ENCODE assay signal across 22 mouse cellular contexts in the genomic region with DNA sequence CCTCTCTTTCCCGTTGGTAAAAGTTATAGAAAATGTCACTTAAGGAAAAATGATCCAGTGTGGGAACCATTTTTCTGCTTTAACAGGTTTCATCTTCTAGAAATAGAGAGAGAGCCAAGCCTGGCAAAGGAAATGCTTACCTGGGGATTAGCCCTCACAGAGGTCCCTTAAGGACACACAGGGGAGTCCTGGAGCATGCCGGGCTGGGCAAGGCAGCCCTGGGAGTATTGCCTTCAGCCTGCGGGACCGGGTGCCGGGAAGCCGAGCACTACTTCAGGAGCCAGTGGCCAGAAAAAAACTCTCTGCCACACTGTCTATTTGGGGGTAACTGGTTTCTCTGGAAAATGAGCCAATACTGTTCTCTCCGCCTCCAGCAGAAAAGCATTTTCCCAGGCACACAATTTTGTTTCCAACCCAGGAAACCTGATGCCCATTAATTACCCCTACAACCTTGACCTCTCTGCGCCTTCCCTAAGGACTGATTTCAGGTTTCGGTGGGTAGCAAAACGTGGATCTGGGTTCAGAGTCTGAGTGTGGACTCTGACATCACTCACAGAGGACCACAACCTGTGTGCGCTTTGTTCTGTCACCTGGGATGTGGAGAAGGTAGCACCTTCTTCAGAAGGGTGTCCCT.
A peak's percentile ranks its signal among the peaks of the same experiment; 100 is the strongest.
DNase-seq lines count a peak whose midpoint lies in the region; ATAC-seq and TF ChIP-seq lines count a peak whose summit lies in the region.
"Had no signal": no experiment of that assay in that cellular context is flagged by ENCODE, and none has a peak within 500 bp of the region (broad histone marks: within the 10 kb centered on the region; RNA-seq: fewer than 3 reads in every experiment).

No protein-coding gene starts in this region.

- no peaks in the 10 kb centered on the region for H3K4me1 ChIP-seq in kidney, postnatal 0 days (replicated peaks; ENCODE audit: insufficient read depth, low read length)
- peaks cover 5% of the 10 kb centered on the region; the same call in 1 of the 2 replicates for H3K4me1 ChIP-seq in limb, embryonic 14.5 days (ENCODE audit: control insufficient read depth, insufficient read depth, low read length)
- H3K4me1 ChIP-seq: forebrain, embryonic 12.5 days; heart, embryonic 13.5 days; midbrain, embryonic 13.5 days had no signal

- H3K27ac ChIP-seq in kidney, postnatal 0 days: no peak overlapping the region
- no peak overlapping the region for H3K27ac ChIP-seq in limb, embryonic 14.5 days (replicated peaks; ENCODE audit: low read depth, low read length)
- H3K27ac ChIP-seq: forebrain, embryonic 12.5 days; heart, embryonic 13.5 days; hindbrain, postnatal 0 days; layer of hippocampus, adult 2 months; left cerebral cortex, adult 2 months; midbrain, embryonic 13.5 days had no signal

- H3K27me3 ChIP-seq in kidney, postnatal 0 days (ENCODE audit: insufficient read depth, low read length): no peaks in the 10 kb centered on the region
- no peaks in the 10 kb centered on the region for H3K27me3 ChIP-seq in limb, embryonic 14.5 days (ENCODE audit: control insufficient read depth, insufficient read depth, low read length)
- H3K27me3 ChIP-seq: heart, embryonic 13.5 days; midbrain, embryonic 13.5 days had no signal

- 26% methylated on average over 11 of the region's 11 CpGs for WGBS in kidney, postnatal 0 days
- 21% methylated on average over 11 of the region's 11 CpGs for WGBS in limb, embryonic 14.5 days

- no peaks in the 10 kb centered on the region for H3K9me3 ChIP-seq in kidney, postnatal 0 days (replicated peaks; ENCODE audit: low read length)
- H3K9me3 ChIP-seq in limb, embryonic 14.5 days (ENCODE audit: control insufficient read depth, low read length): no peaks in the 10 kb centered on the region
- H3K9me3 ChIP-seq: forebrain, embryonic 12.5 days; heart, embryonic 13.5 days; midbrain, embryonic 13.5 days had no signal

- ATAC-seq in kidney, postnatal 0 days (replicated peaks; ENCODE audit: low FRiP score, low read depth): no peak
- ATAC-seq in limb, embryonic 14.5 days (ENCODE audit: low FRiP score, low read depth): no peak
- ATAC-seq: hindbrain, postnatal 0 days; midbrain, embryonic 13.5 days had no signal

- no peak overlapping the region for H3K9ac ChIP-seq in kidney, postnatal 0 days (ENCODE audit: low read depth, low read length)
- H3K9ac ChIP-seq in limb, embryonic 14.5 days (ENCODE audit: low read depth, low read length, severe bottlenecking): 0 out of 2 replicates have a peak overlapping the region, but pooled peaks have one; percentile 21
- H3K9ac ChIP-seq: forebrain, embryonic 12.5 days; heart, embryonic 13.5 days; lung, embryonic 14.5 days; midbrain, embryonic 13.5 days had no signal

- no peak for TF ChIP-seq CTCF in kidney, postnatal 0 days (IDR thresholded peaks at IDR 0.05; ENCODE audit: low read depth)

- no peak for TF ChIP-seq POLR2A in limb, embryonic 14.5 days (IDR thresholded peaks at IDR 0.05; ENCODE audit: borderline replicate concordance, extremely low read depth, insufficient read depth, insufficient read length)

- peak; percentile 59 for DNase-seq in kidney, postnatal 0 days (ENCODE audit: low spot score)
- DNase-seq in kidney, postnatal 4 days: no peak
- peak; percentile 64 for DNase-seq in embryo, embryonic 10.5 days (ENCODE audit: low spot score)
- DNase-seq in gastrocnemius, postnatal 10 days: peak; percentile 25
- no peak for DNase-seq in limb, embryonic 14.5 days (ENCODE audit: low spot score)
- DNase-seq in frontal cortex, postnatal 25 days (ENCODE audit: low spot score in 2 of 2): no peak
- DNase-seq in layer of hippocampus, postnatal 10 days (ENCODE audit: low spot score in 2 of 2): no peak
- no peak for DNase-seq in cerebellum, postnatal 25 days
- DNase-seq: adrenal gland, postnatal 14 days; cerebellum, adult 18-20 months; heart, postnatal 36 days; kidney, adult 9 months; lung, embryonic 14.5 days; lung, postnatal 4 days; thymus, adult 18-20 months had no signal

- no peak overlapping the region for H3K4me3 ChIP-seq in kidney, postnatal 0 days (replicated peaks; ENCODE audit: low read depth, low read length)
- no peak overlapping the region for H3K4me3 ChIP-seq in limb, embryonic 14.5 days (replicated peaks; ENCODE audit: low read length)
- H3K4me3 ChIP-seq: forebrain, embryonic 12.5 days; heart, embryonic 13.5 days; layer of hippocampus, adult 2 months; left cerebral cortex, adult 2 months; midbrain, embryonic 13.5 days had no signal

- no peak overlapping the region for H3K4me2 ChIP-seq in kidney, postnatal 0 days (ENCODE audit: low read length)
- no peak overlapping the region for H3K4me2 ChIP-seq in limb, embryonic 14.5 days (replicated peaks; ENCODE audit: low read depth, low read length, severe bottlenecking)
- H3K4me2 ChIP-seq: forebrain, embryonic 12.5 days; heart, embryonic 13.5 days; liver, embryonic 11.5 days; lung, embryonic 14.5 days; midbrain, embryonic 13.5 days had no signal

- H3K36me3 ChIP-seq in kidney, postnatal 0 days (ENCODE audit: insufficient read depth, low read length): no peaks in the 10 kb centered on the region
- H3K36me3 ChIP-seq in limb, embryonic 14.5 days (ENCODE audit: control insufficient read depth, insufficient read depth, low read length): no peaks in the 10 kb centered on the region
- H3K36me3 ChIP-seq: forebrain, embryonic 12.5 days; heart, embryonic 13.5 days; midbrain, embryonic 13.5 days had no signal

Comparison
In these comparisons a context has a peak if more than half of its experiments do, and no peak if none do; other contexts are left out.
1. DNase-seq: peak in kidney, postnatal 0 days (single experiment), embryo, embryonic 10.5 days (single experiment) and gastrocnemius, postnatal 10 days (single experiment); none in kidney, postnatal 4 days (0 of 2), limb, embryonic 14.5 days (single experiment), frontal cortex, postnatal 25 days (0 of 2), layer of hippocampus, postnatal 10 days (0 of 2) and cerebellum, postnatal 25 days (0 of 2).